Mouse (Mus musculus) erythroblast, embryonic 14.5 days (primary cell): ENCODE results near the gene Clk2. TPM values are rescaled to one million over a fixed set of nuclear protein-coding genes. Genes with fewer than 3 reads are reported as not detected.

ENCODE experiments used
- H3K27me3 ChIP-seq: 2 replicates; pipeline ENCODE4 v1.6.1; 2012; ENCODE audit warnings: inconsistent platforms; ENCODE audit not compliant: control insufficient read depth
- H3K36me3 ChIP-seq: 2 replicates; pipeline ENCODE4 v1.6.1; 2012; ENCODE audit warnings: mild to moderate bottlenecking, inconsistent platforms; ENCODE audit not compliant: control insufficient read depth
- H3K4me1 ChIP-seq: 2 replicates; pipeline ENCODE4 v1.6.1; 2012; ENCODE audit warnings: inconsistent platforms; ENCODE audit not compliant: control insufficient read depth
- H3K4me3 ChIP-seq: replicated peaks from 2 replicates; pipeline ENCODE3; 2012; ENCODE audit warnings: moderate library complexity, mild to moderate bottlenecking, inconsistent platforms
- H3K9me3 ChIP-seq: 2 replicates; pipeline ENCODE4 v1.6.1; 2012; ENCODE audit warnings: low read length, inconsistent platforms, mixed read lengths; ENCODE audit not compliant: control insufficient read depth
- GATA1 ChIP-seq: IDR thresholded peaks from 2 replicates; pipeline ENCODE4 v1.6.1; 2012; ENCODE audit warnings: low read length, inconsistent platforms, mixed read lengths
- TAL1 ChIP-seq: IDR thresholded peaks from 3 replicates; pipeline ENCODE4 v1.6.1; 2012; ENCODE audit warnings: low read length, inconsistent platforms, mixed read lengths
- polyA plus RNA-seq: library from polyadenylated mRNA; stranded (reverse); fragments of >175 nt; gene quantifications from 2 replicates; pipeline ENCODE4 v1.2.3, GENCODE M21; 2012

Clk2 gene
- polyA plus RNA-seq, 1 experiment = 2.4 TPM

DNA sequence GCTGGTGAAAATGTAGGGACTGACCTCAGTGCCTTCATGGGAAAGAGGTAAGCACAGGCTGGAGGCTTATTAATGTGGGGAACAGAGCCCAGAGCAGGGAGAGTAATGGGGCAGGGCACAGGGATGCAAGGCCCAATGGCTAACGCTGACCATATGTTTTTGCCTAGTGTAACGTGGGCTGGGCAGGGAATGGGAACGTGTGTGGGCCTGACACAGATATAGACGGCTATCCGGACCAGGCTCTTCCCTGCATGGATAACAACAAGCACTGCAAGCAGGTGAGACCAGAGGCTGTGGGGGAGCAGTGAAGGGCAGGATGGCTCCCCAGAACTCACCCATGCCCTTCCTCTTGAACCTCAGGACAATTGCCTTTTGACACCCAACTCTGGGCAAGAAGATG is 56.6 kb downstream of the Clk2 start:
- Histone ChIP-seq H3K9me3 (no peaks in the 10 kb centered on the region; the same call in 1 of the 2 replicates), H3K27me3 (peaks cover 49% of the 10 kb centered on the region), H3K4me3 (no peak overlapping the region), H3K4me1 (peaks cover under 1% of the 10 kb centered on the region; the same call in 1 of the 2 replicates), H3K36me3 (no peaks in the 10 kb centered on the region)
- no peak for TF ChIP-seq GATA1

DNA sequence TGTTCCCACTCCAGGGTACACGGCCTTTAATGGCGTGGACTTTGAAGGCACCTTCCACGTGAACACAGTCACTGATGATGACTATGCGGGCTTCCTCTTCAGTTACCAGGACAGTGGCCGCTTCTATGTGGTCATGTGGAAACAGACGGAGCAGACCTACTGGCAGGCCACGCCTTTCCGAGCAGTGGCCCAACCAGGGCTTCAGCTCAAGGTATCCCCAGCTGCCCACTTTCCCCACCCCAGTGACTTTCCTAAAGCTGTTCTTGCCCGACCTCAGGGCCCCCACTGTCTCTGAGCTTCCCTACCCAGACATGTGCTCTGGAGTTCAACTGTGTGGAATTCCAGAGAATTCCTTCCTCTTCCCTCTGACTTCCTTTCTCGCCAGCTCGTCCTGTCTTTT is 60.2 kb downstream of the Clk2 start:
- TF ChIP-seq GATA1 (no peak), TAL1 (no peak)
- H3K4me1 ChIP-seq = peaks cover 18% of the 10 kb centered on the region
- no peak overlapping the region for H3K4me3 ChIP-seq
- H3K27me3 ChIP-seq = peaks cover 68% of the 10 kb centered on the region
- H3K36me3 ChIP-seq = no peaks in the 10 kb centered on the region
- no peaks in the 10 kb centered on the region; the same call in 1 of the 2 replicates for H3K9me3 ChIP-seq

DNA sequence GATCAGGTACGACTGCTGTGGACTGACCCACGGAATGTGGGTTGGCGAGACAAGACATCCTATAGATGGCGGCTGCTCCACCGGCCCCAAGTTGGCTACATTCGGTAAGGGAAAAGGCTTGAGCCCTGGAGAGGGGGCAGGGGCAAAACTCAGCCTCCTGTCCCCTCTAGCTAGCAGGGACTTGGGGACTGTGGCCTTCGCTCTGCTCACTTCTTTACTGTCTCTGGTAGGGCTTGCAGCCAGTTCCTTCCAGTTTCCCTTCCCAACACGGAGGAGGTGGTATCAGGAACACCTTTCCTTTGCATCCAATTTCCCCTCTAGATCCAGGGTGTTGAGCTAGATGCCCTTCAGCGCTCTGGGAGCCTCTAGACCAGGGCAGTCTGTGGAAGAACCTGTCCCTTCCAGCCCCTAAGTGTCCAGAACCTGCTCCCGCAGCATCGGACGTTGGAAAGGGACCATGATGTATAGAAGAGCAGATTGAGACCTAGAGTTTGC is 60.8 kb downstream of the Clk2 start:
- H3K9me3 ChIP-seq = no peaks in the 10 kb centered on the region; the same call in 1 of the 2 replicates
- no peak overlapping the region for H3K4me3 ChIP-seq
- H3K27me3 ChIP-seq = peaks cover 72% of the 10 kb centered on the region
- no peaks in the 10 kb centered on the region for H3K36me3 ChIP-seq
- peaks cover 18% of the 10 kb centered on the region for H3K4me1 ChIP-seq
- TF ChIP-seq GATA1 = no peak
- no peak for TF ChIP-seq TAL1

DNA sequence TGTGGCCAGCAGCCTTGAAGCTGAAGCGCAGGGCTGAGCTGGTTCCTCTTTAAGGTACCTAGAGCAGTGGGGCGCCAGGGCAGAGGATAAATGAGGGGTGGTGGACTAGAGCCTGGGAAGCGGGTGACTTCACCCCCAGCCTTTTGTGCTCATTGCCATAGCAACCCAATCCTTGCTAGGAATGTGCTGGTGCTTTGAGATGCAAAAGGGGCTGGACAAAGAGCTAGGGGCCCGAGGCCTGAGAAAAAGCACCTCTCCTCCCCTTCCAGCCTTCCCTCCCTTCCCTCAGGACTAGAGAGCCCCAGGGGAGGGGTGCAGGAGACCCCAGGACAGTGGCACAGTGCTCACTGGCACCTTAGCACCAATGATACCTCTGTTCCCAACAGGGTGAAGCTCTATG is 61.3 kb downstream of the Clk2 start:
- peaks cover 18% of the 10 kb centered on the region for H3K4me1 ChIP-seq
- H3K27me3 ChIP-seq = peaks cover 78% of the 10 kb centered on the region
- H3K9me3 ChIP-seq = no peaks in the 10 kb centered on the region; the same call in 1 of the 2 replicates
- no peak for TF ChIP-seq GATA1
- TF ChIP-seq TAL1 = no peak
- H3K4me3 ChIP-seq = no peak overlapping the region
- no peaks in the 10 kb centered on the region for H3K36me3 ChIP-seq

DNA sequence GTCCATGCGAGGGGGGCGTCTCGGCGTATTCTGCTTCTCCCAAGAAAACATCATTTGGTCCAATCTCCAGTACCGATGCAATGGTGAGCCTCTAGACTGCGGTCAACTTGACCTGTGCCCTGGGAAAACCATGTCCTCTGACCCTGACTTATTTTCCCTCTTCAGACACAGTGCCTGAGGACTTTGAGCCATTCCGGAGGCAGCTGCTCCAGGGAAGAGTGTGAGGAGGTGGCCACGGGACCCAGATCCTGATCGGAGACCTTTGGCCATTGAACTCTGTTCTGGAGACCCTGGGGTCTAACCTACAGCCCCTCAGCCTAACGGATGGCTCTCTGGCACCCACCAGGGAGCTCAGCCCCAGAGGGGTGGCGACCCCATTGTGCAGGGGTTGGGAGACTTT is 61.8 kb downstream of the Clk2 start:
- Histone ChIP-seq H3K27me3 (peaks cover 82% of the 10 kb centered on the region), H3K36me3 (no peaks in the 10 kb centered on the region), H3K9me3 (no peaks in the 10 kb centered on the region; the same call in 1 of the 2 replicates), H3K4me1 (peaks cover 18% of the 10 kb centered on the region), H3K4me3 (no peak overlapping the region)
- no peak for TF ChIP-seq TAL1
- TF ChIP-seq GATA1 = no peak

Other genes starting within 250 kb of the Clk2 start
- 0.23 and 0.25 TPM in 2 replicates for gene Ash1l, start 214.2 kb upstream of the Clk2 start, polyA plus RNA-seq
- gene Dap3, start 213.6 kb upstream of the Clk2 start, polyA plus RNA-seq = 9.4 and 17.0 TPM in 2 replicates
- gene Rusc1, start 71.5 kb upstream of the Clk2 start, polyA plus RNA-seq = 0.34 and 0.49 TPM in 2 replicates
- 0.09 TPM in 1 of 2 replicates, not detected in the other for gene Gm43738, start 63.7 kb upstream of the Clk2 start, polyA plus RNA-seq
- gene Fdps, start 62.8 kb upstream of the Clk2 start, polyA plus RNA-seq = 1.1 and 1.3 TPM in 2 replicates
- 50.9 and 55.5 TPM in 2 replicates for gene Pklr, start 28.7 kb upstream of the Clk2 start, polyA plus RNA-seq
- gene Hcn3, start 4.6 kb upstream of the Clk2 start, polyA plus RNA-seq = 0.02 TPM in 2 replicates
- gene Scamp3, start 12.7 kb downstream of the Clk2 start, polyA plus RNA-seq = 18.8 and 19.5 TPM in 2 replicates
- 0.60 and 0.84 TPM in 2 replicates for gene Fam189b, start 18.3 kb downstream of the Clk2 start, polyA plus RNA-seq
- 0.40 and 0.57 TPM in 2 replicates for gene Gba, start 38.1 kb downstream of the Clk2 start, polyA plus RNA-seq
- gene Thbs3, start 50.4 kb downstream of the Clk2 start, polyA plus RNA-seq = 0.03 and 0.04 TPM in 2 replicates
- gene Mtx1, start 62.3 kb downstream of the Clk2 start, polyA plus RNA-seq = 29.8 and 31.7 TPM in 2 replicates
- not detected in 2 replicates for gene Muc1, start 64.3 kb downstream of the Clk2 start, polyA plus RNA-seq
- gene Krtcap2, start 81.2 kb downstream of the Clk2 start, polyA plus RNA-seq = 4.0 and 4.8 TPM in 2 replicates
- gene Trim46, start 81.5 kb downstream of the Clk2 start, polyA plus RNA-seq = 0.02 TPM in 1 of 2 replicates, not detected in the other
- 25.2 and 26.1 TPM in 2 replicates for gene Dpm3, start 94.6 kb downstream of the Clk2 start, polyA plus RNA-seq
- 0.07 and 0.18 TPM in 2 replicates for gene Slc50a1, start 105.8 kb downstream of the Clk2 start, polyA plus RNA-seq
- 0.03 and 0.04 TPM in 2 replicates for gene Efna1, start 116.3 kb downstream of the Clk2 start, polyA plus RNA-seq
- gene Efna3, start 158.2 kb downstream of the Clk2 start, polyA plus RNA-seq = not detected in 2 replicates
- gene Efna4, start 173.2 kb downstream of the Clk2 start, polyA plus RNA-seq = not detected in 2 replicates
- gene Adam15, start 185.2 kb downstream of the Clk2 start, polyA plus RNA-seq = 0.50 and 0.70 TPM in 2 replicates
- gene Dcst2, start 197.2 kb downstream of the Clk2 start, polyA plus RNA-seq = not detected in 2 replicates
- gene Dcst1, start 200.5 kb downstream of the Clk2 start, polyA plus RNA-seq = 0.10 TPM in 1 of 2 replicates, not detected in the other
- gene Zbtb7b, start 230.0 kb downstream of the Clk2 start, polyA plus RNA-seq = 0.38 and 0.46 TPM in 2 replicates
- gene Lenep, start 238.0 kb downstream of the Clk2 start, polyA plus RNA-seq = 0.04 TPM in 1 of 2 replicates, not detected in the other
- gene Flad1, start 247.1 kb downstream of the Clk2 start, polyA plus RNA-seq = 1.3 and 1.6 TPM in 2 replicates